Mouse (Mus musculus) frontal cortex, adult (tissue): ENCODE measurements around the gene Gm5148.
A peak's percentile ranks its signal among the peaks of the same experiment; 100 is the strongest.

ENCODE experiments used
- ATAC-seq: cut with Nextera tagmentation; 2 replicates; pipeline ENCODE4 v1.9.2; 2017; ENCODE audit warnings: mild to moderate bottlenecking, moderate library complexity, mixed read lengths; ENCODE audit not compliant: low TSS enrichment

The Gm5148 gene

GRCm38 (mm10) chr3:37738171-37738950, 14.1 kb upstream of the Gm5148 start:
- peak; percentile 39 for ATAC-seq

DNA sequence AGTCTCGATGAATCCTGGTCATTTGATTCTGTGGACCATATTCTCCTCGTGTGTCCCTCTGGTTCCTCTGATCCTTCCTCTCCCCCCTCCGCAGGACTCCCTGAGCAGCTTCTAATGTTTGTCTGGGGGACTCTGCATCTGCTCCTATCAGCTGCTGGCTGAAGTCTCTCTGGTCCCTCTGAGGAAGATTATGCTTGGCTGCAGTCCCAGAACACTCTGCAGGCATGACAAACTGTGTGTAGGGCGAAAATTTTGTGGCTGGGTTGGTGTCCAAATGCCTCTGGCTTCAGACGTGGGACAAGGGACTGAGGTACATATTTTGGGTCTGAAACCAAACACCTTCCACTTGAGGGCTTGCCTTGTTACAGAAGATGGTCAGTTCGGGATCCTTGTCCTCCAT, 13.1 kb upstream of the Gm5148 start:
- peak; percentile 94 for ATAC-seq

DNA sequence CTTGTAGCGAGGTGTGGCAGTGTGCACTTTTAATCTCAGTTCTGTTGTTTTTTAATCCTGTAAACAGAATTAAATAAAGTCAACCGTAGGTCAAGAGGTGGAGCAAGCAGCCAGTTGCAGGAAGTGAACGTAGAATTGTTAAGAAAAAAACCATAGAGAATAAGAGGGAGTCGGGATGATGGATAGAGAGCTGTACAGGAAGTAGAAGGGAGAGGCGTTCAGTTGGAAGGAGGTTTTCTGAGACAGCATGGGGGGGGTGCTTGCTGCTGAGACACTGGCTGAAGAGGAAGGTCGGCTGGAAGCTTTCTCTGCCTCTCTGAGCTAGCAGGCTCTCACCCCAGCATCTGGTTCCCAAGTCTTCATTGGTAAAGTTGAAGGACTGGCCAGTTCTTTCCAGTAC, 10.9 kb upstream of the Gm5148 start:
- no peak for ATAC-seq

DNA sequence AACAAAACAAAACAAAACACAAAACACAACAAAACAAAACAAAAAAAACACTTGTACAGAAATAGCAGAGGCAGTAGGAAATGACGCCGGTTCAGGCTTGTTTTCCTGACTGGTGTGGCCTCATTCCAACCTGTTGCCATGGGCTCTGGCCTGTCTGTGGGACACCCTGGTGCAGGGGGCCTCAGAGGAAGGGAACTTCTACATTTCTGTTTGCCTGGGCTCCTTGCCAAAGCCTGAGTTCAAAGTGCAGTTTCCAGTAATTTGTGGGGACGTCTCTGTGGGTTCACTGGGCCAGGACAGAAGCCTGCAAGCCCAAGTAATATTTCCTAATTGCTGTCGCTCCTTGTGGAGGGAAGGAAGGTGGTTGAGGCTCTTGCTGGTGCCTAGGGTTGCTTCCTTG, 4.9 kb upstream of the Gm5148 start:
- ATAC-seq: no peak

GRCm38 (mm10) chr3:37728112-37729100, 4.1 kb upstream of the Gm5148 start:
- no peak for ATAC-seq

- ATAC-seq: no peak
These were observed 3.1 kb upstream of the Gm5148 start for GRCm38 (mm10) chr3:37727392-37727791.

- no peak for ATAC-seq
These were observed 2.3 kb upstream of the Gm5148 start for GRCm38 (mm10) chr3:37726501-37727140.

DNA sequence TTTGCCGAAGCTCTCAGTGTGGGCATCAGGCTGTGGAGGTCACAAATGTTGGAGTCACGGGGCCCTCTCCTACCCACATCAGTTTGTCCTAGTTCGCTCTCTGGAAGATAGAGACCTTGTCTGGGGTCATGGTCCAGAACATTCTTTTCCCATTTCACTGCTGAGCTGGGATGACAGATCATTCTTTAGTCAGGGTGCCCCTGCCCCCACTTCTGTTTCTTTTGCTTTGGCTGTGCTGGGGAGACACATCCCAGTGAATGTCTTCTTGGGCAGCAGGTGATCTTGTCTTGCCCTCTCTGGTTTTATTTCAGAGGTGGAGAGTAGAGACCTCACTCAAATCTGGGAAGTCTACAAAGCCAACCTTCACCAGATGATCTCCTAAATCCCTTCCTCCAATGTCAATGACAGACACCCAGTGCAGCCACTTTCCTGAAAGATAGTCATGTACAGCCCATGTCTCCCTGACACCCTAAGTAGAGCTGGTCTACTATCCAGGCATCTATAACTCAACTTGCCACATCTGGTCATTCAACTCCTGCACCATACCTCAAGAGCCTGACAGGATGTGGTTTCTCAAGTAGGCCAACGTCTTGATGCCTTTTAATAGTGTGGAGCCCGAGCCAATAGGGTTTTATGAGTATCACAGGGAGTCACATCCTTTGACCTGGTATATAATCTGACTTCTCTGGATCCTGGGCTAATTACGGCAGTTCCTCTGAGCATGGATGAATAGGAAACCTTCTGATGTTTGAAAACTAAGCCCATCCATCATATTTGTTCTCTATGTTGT, 851 bp upstream of the Gm5148 start:
- ATAC-seq: no peak

DNA sequence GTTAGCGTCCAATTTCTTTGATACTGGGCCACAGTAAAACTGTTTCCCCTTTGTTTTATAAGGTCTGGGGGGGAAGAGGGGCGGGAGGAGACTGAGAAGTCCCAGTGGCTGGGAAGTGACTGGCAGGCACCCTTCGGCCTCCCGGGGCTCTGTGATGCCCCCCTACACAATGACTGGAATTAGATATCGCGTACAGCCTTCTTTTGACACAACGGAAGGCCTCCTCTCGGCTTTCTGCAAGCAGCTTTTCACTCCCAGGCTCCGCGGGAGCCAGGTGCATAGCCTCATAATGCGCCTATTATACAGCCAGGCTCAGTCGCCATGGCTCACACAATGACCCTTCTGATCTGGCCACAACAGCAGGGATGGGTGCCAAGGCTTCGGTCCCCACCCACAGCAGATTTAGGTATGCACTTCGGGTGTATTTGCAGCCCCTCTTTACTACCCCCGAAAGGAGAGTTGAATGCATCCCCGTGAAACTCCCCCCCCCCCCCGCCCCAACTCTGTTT, 574 bp downstream of the Gm5148 start:
- ATAC-seq: peak; percentile 64

- ATAC-seq: 0 out of 2 replicates have a peak, but pooled peaks have one; percentile 21
These were observed 1.2 kb downstream of the Gm5148 start for GRCm38 (mm10) chr3:37723061-37723521.

DNA sequence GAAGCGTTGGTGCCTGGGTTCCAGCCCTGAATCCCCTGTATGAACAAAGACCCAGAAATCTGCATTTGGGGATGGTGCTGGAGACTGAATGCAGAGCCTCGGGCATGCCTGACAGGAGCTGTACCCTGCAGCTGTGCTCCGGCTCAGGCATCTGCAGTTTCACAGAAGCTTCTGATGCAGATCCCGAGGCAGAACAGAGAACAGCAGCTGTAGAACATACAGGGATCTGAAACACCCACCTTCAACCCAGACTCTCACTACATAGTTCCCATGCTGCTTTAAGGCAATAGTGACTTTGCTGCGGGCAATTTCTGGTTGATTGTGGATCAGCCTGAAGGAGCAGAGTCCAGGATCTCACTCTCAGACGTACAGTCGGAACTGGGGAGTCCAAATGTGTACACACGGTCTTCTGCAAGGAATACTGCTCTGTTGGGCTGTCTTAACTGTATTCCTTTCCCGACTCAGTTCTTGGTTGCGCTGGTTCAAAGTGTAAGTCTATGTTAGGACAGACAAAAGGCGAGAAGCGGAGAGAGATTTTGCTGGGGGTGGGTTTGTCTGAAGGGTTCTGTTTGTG, 1.7 kb downstream of the Gm5148 start:
- ATAC-seq: peak; percentile 44

DNA sequence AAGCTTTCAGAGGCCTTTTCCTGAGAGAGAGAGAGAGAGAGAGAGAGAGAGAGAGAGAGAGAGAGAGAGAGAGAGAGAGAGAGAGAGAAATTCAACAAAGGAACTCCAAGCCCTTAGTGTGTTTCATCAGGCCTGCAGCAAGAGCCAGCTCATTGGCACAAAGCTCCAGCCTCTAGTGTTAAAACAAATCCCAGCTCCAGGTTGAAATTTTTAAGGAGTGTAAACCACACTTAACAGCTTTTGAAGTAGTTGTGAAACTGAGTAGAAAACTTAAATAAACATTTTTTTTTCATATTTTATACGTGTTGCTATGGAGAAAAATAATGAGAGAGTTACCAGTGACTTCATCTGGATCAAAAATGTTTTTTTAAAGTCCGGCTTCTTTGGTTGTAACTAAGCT, 7.3 kb downstream of the Gm5148 start:
- no peak for ATAC-seq

GRCm38 (mm10) chr3:37715734-37716133, 8.6 kb downstream of the Gm5148 start:
- ATAC-seq: no peak

GRCm38 (mm10) chr3:37712501-37712900, 11.8 kb downstream of the Gm5148 start:
- no peak for ATAC-seq

GRCm38 (mm10) chr3:37711639-37712038, 12.7 kb downstream of the Gm5148 start:
- no peak for ATAC-seq

DNA sequence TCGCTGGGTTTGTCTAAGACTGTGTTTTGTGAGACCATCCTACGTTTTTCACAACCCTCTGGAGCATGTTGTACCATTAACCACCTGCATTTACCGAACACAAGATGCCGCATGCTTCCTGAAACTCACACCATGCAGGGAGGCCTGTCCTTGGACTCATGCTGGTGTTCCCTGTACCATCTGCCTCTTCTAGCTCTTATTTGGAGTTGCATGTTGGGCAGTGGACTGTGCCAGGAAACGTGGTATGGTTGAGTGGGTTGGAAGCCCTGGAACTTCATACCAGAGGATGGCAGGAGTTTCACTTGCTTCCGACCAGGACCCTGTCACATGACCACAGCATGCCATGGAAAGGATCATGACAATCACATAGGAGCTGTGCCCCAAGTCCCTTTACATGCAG, 16.5 kb downstream of the Gm5148 start:
- ATAC-seq: peak; percentile 75

DNA sequence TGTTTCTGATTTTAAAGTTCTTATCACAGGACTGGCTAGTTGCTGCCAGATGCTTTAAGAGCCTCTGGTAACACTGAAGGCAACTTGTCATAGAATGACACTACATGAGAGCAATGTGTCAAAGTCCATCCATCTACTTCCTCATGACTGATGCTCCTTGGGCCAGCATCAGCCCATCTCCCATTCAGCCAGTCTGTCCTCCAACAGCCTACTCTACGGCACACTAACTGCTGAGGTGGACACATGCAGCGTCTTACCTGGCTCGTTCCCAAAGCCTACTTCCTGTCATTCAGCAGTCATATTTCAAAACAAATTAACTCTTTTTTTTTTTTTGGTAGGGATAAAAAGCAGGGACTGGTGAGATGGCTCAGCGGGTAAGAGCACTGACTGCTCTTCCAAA, 17.9 kb downstream of the Gm5148 start:
- ATAC-seq: no peak

DNA sequence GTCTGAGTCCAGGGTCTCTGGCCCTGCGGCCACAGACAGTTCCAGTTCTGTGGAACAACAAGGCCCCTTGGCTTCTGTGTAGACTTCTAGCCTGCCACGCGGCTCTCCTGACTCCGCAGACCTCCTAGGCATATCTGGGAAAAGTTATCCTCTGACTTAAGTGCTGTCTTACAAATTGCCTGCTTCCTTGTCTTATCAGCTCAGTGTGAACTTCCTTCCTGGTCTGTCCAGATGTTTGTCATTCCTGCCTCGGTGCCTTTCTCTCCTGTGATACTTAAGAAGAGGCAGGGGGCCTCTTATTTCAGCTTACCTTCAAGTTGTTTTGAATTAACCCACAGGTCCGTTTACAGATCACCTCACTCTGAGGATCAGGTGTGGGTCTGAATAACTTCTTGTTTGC, 18.9 kb downstream of the Gm5148 start:
- ATAC-seq: no peak

DNA sequence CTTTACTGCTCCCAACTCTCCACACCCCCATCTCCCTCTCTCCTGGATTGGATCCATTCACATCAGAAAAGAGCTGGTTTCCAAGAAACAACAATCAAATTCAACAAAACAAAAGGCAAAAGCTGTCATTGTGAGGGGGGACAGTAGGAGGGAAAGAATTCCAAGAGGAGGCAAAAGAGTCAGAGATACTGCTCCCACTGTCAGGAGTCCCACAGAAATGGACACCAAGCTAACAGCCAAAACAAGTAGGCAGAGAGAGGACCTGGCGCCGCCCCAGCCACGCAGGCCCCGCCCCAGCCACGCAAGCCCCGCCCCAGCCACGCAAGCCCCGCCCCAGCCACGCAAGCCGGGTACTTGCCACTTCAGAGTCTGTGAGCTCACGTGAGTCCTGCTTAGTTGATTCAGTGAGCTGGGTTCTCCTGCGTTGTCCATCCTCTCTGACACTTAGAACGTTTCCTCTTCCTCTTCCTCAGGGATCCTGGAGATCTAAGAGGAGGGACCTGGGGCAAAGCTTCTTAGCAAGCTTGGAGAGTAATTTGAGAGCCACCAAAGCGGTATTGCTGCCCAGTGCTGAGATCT, 19.5 kb downstream of the Gm5148 start:
- no peak for ATAC-seq

- ATAC-seq: no peak
These were observed 21.2 kb downstream of the Gm5148 start for GRCm38 (mm10) chr3:37703066-37703465.
